Mouse (Mus musculus) adrenal gland, postnatal 25 days (tissue): Measurements from ENCODE around the gene Tas1r3. TPM values are rescaled to one million over a fixed set of nuclear protein-coding genes. Genes with fewer than 3 reads are reported as not detected.

ENCODE experiments used
- DNase-seq: peaks from one replicate; pipeline ENCODE4 v3.0.0; 2021; ENCODE audit warnings: mixed read lengths
- total RNA-seq: library from RNA; stranded (reverse); gene quantifications from 2 replicates; pipeline ENCODE4 v1.2.3, GENCODE M21; 2021

The Tas1r3 gene
- total RNA-seq, 1 experiment from 2014 or later, result 0.55 TPM

DNA sequence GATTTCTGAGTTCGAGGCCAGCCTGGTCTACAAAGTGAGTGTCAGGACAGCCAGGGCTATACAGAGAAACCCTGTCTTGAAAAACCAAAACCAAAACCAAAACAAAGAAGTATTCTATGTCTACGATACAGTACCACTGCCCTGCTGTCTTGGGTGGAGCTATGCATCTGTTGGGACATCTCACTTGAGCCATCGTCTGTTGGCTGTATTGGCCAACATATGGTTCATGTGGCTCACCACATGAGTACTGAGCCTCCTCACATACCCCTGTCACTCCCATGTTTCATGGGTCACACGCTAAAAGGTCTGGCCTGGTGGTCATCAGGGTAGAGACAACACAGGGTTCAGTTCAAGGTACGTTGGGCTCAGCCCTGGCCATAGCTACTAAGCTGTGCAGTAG, 23.2 kb upstream of the Tas1r3 start:
- no peak for DNase-seq

DNA sequence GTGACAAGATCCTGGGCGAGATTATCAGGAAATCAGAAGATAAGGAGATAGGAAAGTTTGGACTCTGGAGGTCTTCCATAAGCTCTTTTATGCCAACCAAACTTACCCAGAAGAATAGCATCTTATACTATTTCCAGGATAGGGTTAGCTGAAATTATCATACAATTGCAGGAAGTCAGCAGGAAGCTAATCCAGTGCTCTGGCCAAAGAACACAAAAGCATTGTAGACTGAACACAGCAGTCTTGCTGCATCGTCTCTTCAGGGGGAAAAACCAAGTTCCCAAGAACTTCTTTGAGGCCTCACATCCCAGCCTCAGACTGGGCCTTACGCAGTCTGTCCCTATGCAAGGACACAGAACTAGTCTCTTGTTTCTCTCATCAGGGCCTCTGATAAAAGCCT, 20.4 kb upstream of the Tas1r3 start:
- DNase-seq, result no peak

DNA sequence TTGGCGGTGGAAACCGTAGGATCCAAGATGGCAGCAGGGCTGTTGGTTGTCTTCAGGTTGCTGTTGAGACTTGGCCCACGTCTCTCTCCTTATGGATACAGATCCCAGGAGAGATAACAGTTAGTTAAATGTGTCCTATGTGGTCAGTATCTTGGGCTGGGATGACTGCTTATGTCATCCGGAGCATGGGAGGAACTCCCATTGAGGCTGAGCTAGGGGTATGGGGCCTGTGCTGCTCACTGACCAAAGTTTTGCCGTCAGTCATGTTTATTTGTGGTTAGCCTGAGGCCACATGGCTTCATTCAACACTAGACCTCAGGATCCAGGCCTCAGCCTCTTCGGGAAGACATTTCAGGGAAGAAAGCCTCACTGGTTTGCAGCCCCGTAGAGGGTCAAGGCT, 8.2 kb upstream of the Tas1r3 start:
- DNase-seq, result no peak

DNA sequence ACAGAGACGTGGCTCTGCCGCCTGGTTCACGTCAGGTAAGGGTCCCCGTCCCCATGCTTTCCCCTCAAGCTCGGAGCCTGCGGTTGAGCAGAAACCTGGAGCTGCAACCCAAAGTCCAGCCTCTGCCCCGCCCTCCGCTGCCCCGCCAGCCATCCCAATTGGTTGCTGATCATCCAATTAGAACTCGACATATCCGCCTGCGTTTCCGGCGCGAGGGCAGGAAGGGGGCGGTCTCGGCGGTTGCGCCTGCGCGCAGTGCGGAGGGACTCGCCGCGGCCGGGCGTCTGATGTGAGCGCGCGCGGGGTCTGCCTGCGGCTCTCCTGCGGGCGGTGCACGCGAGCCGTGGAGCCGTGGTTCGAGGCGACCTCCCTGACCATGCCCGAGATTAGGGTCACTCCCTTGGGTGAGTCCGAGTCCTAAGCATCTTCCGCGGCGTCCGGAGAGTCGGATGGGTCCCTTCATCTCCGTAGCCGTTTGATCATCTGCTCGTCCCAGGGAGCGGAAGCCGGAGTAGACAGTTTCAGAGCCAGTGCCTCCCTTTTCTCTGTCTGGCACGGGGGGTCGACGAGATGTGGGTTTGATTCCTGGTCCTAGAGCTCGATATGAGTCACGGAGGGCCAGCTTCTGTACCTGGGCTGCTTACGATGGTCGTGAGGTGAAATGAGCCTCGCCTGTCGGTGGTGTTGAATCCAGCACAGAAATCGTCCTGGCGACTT, 6.3 kb upstream of the Tas1r3 start, which contains the start of the genes Cptp and Ints11:
Cptp (minus strand) TSS at position 124 of the 717 bp plus-strand sequence.
Ints11 (plus strand) TSS at position 230 of the 717 bp plus-strand sequence.
- DNase-seq, result peak; percentile 98

DNA sequence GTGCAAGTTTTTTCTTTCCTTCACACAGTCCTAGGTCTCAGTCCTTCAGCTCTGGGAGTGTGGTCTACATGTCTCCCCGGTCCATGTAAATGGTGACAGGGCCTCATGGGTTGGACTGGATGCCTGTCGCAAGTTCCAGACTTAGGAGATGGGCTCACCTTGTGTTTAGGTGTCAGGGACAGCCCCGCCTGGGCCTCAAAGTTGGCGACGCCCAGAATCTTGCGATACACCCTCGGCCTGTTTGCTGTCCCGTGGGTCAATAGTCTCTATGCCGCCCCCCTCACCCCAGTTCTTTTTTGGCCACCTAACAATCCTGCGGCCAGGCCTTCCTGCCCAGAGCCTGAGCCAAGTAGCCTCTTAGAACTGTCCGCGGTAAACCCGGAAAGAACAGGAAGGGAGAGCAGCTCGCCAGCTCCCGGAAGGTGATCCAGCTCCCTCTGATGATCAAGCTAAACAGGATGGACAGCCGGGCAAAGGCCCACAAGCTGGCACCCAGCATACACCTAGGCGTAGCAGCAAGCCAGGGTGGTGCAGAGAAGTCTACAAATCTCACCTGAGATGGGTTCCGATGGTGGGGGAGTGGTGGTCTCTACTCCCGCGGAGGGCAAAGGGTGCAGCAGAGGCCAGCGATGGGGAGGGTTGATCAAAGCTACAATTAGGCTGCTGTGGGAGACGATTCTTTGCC, 5.6 kb upstream of the Tas1r3 start:
- DNase-seq, result no peak

DNA sequence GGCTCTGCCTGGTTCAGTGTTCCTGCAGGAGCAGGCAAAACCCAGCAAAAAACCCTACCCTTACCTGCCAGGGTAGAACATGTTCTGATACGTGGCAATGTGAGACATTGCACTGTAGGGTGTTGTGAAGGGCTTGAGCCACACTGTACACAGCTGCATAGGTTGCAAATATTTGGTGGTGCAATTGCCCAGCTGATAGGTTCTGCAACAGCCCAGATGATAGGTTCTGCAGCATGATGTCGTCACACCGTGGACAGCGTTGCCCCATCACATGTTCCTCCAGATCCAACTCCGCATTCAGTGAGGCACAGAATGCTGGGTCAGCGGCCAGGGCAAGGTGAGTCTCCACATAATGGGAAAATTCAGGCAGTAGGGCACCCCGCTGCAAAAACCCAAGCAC, 1.4 kb downstream of the Tas1r3 start:
- DNase-seq, result no peak

DNA sequence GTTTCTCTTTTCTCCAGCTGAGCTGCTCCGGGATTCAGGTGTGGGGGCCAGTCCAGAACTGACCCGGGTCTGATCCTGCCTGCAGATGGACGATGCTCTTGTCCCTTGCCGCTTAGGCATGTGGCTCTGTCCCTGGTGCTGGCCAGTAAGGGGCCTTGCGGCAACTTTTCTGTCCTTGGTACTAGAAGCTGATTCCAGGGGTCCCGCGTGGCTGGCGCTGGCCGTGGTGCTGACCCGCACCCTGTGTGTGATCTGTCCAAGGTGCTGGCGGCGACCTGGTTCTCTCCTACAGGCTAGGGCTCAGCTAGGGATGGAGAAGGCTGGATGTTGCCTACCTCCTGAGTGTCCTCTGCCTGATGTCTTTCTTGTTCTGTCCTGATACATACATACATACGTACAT, 3.8 kb downstream of the Tas1r3 start:
- peak; percentile 58 for DNase-seq

DNA sequence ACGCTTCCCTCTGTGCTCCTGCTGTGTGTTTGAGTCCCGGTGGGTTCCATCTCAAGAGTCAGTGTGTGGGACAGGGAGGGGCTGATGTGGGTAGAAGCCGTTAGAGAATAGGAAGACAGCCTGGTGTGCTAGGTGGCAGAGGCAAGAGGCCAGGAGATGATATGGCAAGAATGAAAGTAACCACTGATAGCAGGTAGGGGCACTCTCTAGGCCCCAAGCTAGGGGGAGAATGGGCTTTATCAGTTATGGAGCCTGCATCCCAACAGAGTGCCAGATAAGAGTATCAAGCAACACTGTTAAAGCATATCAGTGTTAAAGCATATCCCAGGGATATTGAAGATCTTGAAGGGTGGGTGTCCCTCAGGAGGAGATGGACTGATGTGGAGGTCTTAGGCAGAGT, 6.3 kb downstream of the Tas1r3 start:
- DNase-seq, result no peak

DNA sequence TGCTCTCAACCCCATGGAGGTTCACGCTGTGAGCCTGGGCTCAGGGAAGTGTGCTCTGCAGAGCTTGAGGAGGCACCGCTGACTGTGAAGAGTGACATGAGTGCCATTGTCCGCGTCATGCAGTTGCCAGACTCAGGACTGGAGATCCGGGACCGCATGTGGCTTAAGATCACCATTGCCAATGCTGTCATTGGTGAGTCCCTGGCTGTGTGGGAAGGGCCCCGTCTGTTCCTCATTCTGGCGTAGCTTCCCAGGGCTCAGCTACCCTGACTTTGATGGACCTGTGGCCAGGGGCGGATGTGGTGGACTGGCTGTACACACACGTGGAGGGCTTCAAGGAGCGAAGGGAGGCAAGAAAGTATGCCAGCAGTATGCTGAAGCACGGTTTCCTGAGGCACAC, 7.1 kb downstream of the Tas1r3 start:
- DNase-seq, result no peak

DNA sequence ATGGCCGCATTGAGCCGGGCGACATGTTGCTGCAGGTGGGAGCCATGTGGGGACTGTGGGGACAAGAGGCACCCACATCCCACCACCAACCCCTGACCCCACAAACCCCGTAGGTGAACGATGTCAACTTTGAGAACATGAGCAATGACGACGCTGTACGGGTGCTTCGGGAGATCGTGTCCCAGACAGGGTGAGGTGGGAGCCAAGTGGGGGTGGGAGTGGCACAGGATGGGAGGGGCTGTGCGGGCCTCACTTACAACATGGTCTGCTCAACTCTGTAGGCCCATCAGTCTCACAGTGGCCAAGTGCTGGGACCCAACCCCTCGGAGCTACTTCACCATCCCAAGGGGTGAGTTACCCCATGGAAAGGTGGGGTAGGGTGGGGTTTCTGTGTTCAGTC, 8.2 kb downstream of the Tas1r3 start:
- no peak for DNase-seq

DNA sequence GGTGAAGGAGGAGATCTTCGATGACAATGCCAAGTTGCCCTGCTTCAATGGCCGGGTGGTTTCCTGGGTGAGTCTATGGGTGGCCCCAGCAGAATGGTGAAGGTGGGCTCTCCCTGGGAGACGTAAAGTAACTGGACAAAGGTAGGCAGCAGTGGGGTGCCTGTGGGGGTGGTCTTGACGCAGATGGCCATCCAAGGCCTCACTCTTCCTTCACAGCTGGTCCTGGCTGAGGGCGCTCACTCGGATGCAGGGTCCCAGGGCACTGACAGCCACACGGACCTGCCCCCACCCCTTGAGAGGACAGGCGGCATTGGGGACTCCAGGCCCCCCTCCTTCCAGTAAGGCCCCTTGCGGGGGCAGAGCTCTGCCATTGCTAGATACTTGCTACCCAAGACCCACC, 9.7 kb downstream of the Tas1r3 start:
- DNase-seq, result no peak

DNA sequence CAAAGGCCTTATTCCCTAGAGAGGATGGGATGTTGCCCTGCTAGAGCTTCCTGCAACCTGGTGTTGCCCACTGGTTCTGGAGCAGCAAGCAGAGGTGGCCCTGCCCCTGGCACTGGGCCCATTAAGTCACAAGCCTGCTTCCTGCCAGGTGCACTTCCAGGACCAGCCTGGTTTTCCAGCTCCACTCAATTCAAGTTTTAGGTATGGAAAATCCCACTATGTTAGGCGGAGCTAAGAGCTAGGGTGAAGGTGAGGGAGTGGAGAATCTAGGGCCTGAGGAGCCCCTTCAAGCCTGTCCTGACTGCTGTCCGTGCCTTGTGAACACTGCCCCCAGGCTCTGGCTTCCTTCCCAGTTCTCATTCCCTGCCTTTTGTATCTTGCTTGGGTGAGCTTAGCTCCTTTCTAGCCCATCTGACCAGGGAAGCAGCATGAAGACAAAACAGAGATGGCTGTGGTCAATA, 11.2 kb downstream of the Tas1r3 start:
- no peak for DNase-seq

DNA sequence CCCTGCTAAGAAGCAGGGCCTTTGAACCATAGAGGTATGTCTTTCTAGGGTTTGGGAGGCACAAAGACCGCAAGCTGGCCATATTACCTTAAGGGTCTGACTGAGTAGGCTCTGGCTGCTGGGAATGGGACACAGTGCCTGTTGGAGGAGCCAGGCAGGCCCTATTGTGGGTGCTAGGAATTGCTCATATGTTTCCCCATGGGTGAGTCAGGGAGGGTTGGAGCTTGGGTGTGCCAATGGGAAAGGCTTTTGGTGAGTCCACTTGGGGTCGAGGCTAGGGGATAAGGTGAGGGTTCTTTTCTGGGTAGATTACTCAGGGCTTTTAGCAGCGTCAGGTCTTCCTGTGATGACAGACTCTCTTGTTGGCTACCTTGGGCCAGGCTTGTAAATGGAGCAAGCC, 11.8 kb downstream of the Tas1r3 start:
- no peak for DNase-seq

DNA sequence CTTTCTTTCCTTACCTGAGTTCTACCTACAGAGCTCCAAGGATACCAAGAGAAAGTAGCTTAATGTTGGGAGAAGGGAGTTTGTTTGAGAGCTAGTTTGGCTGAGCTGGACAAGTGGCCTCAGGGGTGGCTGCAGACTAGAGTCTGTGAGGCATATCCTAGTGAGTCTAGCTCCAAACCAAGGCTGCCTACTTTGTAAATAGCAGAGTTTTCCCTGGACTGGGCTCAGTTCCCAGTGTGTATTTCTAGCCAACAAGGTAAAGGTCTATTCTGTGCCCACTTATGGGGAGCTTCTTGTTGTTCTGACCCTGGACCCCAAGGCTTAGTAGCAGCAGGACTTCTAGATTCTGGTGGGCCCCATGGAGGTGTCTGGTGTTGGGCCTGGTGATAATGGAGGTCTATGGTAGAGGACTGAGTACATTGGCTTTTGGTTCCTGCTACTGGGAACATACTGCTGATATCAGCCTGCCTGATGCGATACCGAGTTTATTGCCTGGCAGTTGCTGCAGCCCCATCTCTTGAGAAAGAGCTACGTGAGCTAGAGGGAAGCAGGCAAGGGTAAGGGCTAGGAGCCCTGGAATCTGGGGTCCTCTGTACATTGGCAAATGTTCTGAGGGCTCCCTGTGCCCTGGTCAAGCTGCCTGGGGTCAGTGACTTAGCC, 13.2 kb downstream of the Tas1r3 start:
- no peak for DNase-seq

DNA sequence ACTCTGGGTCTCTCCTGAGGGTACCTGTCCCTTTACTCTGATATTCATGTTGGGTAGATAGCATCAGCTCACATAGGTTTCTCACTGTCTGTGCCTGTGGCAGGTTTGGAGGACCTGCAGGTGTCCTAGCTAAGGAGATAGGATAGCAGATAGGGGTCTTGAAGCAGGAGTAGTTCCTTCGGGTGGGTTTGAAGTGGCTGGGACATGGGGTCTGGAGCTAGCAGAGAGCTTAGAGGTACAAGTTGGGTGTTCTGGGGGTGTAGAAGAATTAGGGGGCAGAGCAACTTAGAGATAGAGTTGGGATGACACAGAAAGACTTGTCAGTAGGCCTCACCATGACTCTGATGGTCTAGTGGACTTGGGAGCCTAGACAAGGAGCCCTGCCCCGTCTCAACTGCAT, 13.8 kb downstream of the Tas1r3 start:
- DNase-seq, result no peak

DNA sequence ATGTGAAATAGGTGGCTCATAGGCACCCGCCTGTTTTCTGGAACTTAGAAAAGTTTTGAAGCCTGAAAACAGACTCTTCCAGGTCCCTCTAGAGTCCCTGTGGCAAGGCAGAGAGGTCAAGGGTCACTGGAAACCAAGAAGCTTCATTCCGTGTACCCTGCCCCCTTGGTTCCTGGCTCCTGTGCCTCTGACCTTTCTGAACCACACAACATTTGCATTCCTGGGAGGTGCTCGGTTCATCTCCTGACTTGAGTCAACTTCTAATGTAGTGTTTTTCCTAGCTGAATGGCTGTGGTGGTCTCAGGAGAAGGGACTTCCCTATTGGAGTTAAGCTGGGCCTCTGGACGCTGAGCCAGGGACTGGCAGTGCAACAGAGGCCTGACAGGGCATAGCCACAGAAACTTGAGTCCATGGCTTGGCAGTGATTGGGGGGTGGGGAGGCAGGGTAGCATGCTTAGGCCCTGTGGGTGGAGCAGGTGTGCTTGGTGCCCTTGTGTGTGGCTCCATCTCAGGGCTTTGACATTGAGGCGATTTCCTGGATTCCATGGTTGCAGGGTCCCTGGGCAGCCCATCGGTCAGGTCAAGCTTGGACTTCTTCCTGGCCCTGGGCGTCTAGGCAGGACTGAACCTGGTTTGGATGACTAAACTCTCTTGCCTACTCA, 14.6 kb downstream of the Tas1r3 start:
- DNase-seq, result no peak

DNA sequence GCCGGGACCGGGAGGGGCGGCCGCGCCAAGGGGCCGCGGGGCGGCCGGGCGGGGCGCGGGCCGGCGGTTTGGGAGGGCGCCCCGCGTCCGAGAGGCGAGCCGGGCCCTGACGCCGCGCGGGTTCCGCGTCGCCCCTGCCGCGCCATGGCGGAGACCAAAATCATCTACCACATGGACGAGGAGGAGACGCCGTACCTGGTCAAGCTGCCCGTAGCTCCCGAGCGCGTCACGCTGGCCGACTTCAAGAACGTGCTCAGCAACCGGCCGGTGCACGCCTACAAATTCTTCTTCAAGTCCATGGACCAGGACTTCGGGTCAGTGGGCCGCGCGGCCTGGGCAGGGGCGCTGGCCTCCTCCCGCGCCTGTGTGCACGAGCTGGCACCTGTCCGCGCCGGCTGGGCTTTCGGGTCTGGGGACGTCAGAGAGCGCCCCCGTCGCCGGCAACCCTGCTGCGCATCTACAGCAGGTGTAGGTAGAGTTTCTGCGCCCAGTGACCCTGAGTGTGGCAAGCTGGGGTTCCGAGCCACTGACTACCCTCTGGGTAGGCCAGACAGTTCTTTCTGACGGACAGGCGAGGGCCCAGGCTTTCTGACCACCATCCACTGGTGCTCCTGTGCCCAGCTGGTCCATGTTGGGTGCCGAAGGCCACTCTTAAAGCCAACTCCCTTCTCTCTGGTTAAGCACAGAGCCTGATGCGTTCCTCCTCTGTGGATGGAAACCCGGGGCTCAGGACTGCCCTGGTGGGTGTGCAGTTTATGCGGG, 15.4 kb downstream of the Tas1r3 start:
- peak; percentile 41 for DNase-seq

DNA sequence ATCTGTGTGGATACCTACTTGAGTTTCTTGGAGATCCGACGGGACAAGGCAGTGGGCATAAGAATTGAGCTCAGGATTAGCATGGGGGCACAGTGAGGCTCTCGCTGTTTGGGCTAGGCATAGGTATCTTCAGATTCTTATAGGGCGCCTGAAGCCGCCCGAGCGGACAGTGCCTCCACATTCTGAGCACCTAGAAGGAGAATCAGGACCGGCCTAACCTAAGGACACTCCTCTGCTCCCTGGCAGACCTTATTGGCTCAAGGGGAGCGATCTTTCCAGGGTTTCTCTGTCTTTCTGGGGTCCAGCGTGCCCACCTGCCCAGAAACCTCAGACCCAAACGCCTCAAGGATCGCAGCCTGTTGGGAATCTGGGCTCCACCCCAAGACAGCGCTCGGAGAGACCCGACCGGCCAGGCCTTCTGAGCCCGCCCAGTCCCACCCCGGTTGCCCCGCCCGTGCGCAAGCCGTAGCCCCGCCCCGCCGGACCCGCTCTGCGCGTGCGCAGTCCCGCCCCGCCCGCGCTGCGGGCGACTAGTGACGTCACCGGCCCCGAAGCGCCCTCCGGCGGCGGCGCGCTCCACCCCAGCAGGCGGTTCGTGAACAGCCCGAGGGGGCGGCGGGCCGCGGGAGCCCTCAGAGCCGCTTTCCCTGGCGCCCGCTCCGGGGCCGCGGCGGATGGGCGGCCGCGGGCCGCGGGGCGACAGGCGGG, 16.1 kb downstream of the Tas1r3 start, which contains the start of gene Dvl1:
Dvl1 (plus strand) TSS at position 532 of the 708 bp plus-strand sequence.
- DNase-seq, result peak; percentile 99

DNA sequence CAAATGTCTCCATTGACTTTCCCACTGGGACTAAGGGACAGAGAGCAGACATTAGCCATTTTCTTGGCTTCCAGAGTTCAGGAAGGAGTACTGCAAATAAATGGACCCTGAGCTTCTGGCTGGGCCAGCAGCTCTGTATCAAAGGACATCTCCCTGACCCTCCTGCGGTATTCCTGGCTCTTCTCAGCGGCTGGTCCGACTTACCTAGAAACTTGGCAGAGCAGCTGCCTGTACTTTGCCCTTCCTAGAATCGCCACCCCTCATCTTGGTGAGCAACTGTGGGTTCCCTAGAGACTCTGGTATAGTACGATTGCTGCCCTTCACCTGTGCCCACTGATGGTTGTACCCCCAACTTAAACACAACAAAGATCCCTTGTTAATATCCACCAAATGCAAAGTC, 19.9 kb downstream of the Tas1r3 start:
- no peak for DNase-seq

DNA sequence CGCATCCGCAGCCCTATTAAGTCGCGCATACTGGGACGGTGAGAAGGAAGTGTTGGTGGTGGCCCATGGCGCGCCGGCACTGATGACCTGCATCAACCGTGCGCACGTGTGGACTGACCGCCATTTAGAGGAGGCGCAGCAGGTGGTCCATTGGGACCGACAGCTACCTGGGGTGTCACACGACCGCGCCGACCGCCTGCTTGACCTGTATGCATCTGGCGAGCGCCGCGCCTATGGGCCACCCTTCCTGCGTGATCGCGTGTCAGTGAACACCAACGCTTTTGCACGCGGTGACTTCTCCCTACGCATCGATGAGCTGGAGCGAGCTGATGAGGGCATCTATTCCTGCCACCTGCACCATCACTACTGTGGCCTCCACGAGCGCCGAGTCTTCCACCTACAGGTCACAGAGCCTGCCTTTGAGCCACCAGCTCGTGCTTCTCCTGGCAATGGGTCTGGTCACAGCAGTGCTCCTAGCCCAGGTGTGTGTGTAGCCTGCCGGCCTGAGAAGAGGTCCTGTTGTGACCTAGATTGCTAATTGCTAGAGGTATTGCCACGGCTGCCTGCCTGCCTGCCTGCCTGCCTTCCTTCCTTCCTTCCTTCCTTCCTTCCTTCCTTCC, 21.4 kb downstream of the Tas1r3 start:
- no peak for DNase-seq

DNA sequence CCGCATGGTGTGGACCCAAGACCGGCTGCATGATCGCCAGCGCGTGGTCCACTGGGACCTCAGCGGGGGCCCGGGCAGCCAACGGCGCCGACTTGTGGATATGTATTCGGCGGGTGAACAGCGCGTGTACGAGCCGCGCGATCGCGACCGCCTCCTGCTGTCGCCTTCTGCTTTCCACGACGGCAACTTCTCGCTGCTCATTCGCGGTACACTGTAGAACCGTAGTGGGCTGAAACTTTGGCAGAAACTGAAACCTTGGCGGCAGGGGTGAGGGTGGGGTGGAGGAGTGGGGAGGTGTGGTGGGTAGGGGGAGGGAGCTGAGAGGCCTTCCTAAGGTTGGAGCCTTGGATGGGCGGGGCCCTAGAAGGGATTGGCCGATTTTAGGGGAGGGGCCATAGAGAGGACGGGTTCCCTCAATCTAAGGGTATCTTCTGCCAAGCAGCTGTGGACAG, 22.1 kb downstream of the Tas1r3 start:
- peak; percentile 66 for DNase-seq
